Mouse (Mus musculus) retina, adult 2 months (tissue): ENCODE measurements at regions not wholly inside any gene's neighbourhood (a gene's known extent, or its start where the extent isn't known, plus 50 kb on each side); places are given as distances from the start of the nearest gene placed in this dataset.

Source experiments
- DNase-seq: peaks from one replicate; pipeline ENCODE4 v3.0.0-alpha.2; 2012; ENCODE audit warnings: low read depth, low spot score

DNA sequence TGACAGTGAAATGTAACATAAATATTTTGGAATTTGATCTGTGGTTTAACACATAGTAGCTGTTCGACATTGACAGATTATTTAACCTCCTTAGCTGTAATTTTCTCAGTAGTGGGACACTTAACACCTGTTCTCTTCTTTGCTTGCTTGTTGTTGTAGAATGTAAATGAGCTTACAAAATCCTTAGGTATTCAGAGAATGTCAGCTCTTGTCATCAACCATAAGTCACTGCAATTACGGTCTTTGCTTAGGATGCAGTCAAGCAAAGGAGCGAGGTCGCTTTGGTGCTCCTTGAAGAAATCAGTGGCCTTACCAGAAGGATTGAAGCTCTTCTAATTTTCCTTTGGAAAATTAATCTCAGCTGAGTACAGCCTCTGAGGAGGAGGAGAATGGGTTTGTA lies 311.2 kb upstream of the Pappa start:
- DNase-seq, result no peak

DNA sequence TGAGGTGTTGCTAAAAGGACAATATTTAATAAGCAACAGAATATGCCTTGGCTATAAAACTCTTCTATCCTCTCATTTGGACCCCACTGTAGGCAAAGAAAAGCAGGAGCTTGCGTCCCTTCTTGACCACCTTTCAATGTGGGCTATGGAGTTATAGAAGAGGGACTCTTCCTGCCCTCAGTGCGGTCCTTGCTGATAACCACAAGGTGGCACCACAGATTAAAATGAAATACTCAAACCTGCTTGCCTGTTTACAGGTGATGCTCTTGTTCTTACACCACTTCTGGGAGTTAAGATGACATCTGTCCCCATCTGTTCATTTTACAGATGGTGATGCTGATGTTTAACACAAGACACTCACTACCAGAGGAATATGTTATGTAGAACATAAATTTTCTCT lies 291.1 kb upstream of the Pappa start:
- DNase-seq, result peak; percentile 4

DNA sequence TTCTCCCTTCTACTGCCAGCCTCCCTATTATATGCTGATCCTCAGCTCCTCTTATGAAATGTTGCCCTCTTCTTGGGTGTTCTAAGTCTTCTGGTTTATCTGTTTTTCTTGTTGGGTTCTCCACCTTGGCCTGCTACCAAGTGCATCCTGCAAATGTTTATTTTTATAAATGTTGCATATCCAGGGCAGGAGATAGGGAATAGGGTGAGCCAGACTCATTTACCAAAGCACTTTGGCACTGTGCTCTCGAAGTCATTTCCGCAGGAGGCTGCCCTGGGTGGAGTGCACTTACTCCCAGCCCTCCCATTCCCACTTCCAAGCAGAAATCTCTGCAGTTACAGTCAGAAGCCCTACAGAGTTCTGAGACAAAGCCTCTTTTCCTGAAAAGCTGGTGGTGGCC lies 249.5 kb upstream of the Pappa start:
- no peak for DNase-seq

DNA sequence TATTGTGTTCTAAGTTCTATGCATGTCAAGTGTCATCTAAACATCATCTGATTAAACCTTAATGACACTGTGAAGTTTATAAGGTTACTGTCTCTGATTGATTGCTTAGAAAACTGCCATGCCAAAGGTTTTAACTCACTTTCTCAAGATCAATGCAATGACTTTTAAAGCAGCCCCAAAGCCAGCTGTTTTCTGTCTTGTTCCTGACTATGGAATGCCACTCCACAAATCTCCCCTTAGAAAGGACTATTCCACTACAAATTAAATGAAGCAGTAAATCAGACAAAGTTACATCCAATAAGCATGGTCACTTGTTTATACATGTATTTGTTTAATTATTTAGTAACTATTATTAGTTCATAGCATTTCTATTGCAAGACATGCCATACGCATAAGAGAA lies 247.1 kb upstream of the Pappa start:
- no peak for DNase-seq

DNA sequence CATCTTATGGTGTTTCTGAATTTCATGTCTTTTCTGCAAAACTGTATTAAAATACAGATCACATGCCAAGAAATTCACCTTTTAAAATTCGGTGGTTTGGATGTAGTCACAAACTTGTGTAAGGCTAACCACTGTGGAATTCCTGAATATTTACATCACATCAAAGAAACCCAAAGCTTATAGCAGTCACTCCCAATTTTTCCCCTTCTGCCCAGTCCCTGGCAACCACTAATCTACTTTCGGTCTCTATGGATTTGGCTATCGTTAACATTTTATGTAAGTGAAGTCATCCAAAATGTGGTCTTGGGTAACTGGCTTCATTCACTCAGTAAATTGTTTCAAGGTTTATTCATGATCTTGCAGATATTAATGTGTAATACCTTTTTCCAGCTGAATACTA lies 226.0 kb upstream of the Pappa start:
- no peak for DNase-seq

DNA sequence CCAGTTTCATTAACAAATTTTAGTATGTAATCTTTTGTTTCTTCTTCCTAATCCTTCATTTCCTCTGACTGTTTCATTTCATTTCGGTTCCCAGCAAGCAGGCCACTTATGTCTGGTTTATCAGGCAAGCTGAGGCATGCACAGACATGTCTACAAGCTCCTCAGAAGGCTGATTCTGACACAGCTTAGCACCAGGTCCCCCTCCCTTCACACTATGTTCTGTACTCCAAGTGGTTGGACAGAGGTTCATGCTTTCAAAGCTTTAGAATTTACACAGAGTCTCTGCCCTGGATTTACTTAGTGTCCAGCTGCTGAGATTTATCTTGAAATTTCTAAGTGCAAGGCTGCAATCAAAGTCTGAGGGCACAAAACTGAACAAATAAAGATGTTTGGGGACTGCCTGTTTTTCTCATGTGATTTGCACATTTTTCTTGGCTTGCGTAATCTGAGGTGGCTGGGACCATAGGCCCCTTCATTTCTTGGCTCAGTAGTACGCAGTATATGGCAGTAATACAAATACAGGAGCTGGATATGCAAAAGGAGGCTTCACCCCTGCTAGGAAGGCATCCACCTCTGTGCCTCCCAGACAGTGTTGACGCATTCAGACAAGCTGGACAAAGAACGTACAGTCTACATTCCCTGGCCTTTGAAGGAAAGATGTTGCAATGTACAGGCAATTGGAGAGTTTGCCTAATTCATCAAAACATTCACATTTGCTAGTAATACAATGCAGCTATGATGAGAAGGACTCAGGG lies 222.7 kb upstream of the Pappa start:
- no peak for DNase-seq

DNA sequence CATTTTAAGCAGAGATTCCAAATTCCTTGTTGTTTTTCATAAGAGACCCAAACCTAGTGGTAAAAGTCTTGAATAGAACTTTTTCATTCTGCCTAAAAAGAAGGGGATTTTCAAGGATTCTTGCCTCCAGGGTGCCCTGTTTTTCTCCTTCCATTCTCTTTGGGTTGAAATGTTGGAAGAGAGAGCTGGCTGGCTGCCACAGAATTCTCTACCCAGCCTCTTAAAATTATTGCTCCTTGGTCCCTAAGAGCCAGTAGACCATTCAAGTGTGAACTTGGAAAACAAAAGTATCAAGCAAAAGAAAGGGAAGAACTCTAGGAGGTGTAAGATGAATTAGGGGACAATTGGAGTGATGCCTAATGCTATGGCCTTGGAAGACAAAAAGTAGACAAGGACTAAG lies 200.2 kb upstream of the Pappa start:
- no peak for DNase-seq

DNA sequence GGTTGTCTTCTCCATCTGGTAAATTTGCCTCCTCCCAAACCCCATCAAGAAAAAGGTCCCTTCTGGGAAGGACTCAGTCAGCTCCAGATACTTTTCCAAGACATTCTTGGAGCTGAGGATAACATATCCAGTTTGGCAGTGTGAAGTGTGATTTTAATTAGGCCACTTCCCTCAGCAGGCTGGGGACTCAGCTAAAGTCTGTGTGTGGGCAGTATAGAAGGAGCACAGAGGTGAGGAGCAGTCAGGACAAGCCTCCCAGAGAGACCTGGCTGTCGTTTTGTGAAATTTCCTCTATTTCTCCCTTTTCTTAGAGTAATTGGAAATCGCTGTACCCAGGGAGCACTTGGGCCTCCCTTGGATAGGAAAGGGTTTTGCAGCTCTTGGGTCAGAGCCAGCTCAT lies 195.4 kb upstream of the Pappa start:
- no peak for DNase-seq

DNA sequence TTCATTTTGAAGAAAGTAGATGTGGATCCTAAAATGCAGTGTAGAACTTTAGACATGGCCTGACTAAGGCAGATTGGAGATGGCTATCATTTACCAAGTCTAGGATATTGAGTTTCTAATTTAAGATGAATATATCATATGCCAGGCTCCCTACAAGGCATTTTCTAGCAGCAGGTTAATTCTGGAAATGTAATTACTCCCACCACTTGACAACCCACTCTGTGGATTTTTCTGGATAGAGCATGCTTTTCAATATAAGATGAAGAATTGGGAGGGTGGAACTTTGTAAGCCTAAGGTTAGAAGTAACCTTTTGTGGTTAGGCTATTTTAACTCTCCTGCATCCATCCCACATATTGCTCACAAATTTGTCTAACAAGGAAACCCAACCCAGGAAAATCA lies 178.4 kb upstream of the Pappa start:
- no peak for DNase-seq

DNA sequence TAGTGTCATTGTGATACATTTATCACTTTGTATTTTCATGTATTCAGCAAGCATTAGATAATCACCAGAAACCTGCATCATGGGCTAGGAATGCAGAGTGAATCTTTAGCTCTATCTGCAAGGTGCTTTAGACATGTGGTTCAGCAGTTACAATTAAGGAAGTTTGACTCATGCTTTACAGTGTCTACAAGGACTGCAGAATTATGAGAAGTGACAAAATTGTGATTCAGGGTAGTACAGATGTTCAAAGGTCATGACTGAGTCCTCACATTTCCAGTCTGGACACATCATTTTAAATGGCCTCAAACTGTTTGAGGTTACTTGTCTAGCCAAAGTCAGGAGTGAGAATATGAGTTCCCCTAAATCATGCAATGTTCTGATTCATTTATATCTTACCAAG lies 171.3 kb upstream of the Pappa start:
- DNase-seq, result no peak

DNA sequence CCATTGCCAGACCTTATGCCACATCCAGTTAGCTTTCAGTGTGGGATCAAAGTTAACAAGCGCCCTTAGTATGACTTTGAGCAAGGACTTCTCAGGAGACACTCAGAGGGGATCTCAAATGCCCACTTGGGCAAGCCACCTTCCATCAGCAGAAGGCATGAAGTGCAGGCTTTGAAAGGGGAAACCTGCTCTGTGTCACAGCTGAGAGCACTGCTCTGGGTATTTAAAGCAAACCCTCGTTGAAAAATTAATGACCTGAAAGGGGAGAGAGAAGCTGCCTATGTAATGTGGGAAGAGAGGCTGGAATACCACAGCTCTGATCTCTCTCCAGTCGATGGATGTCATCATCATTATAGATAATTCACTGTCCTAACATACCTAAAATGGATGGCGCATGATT lies 165.1 kb upstream of the Pappa start:
- DNase-seq, result no peak

DNA sequence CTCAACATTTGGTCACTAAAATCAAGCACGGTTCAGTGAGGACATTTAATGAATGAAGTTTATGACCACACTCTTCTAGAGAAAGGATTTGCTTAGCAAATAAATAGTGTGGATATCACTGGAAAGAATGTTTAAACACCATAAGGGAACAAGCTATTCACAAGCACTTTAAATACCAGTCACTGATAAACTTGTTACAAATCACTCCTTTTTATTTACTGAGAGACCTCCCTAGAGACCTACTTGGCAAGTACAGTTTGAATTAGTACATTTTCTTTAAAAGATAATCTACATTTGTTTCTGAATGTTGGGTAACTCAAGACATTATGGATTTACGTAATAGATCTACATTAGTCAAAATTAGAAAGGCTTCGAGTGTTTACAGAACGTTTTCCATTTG lies 162.2 kb upstream of the Pappa start:
- DNase-seq, result no peak
